Mouse (Mus musculus): ENCODE data around the gene Dvl1.

GRCm38 (mm10) chr4:155817533-155817932, 29.7 kb upstream of the Dvl1 start:
- TF ChIP-seq GATA1 (IDR thresholded peaks at IDR 0.05; ENCODE audit: borderline replicate concordance, low read length) = no peak
- no peak for TF ChIP-seq FLI1 (IDR thresholded peaks at IDR 0.05; ENCODE audit: low read length)

Measured in megakaryocyte, embryonic 14.5 days (primary cell).